Mouse (Mus musculus): ENCODE results near the gene Ip6k2.

Ip6k2 gene

DNA sequence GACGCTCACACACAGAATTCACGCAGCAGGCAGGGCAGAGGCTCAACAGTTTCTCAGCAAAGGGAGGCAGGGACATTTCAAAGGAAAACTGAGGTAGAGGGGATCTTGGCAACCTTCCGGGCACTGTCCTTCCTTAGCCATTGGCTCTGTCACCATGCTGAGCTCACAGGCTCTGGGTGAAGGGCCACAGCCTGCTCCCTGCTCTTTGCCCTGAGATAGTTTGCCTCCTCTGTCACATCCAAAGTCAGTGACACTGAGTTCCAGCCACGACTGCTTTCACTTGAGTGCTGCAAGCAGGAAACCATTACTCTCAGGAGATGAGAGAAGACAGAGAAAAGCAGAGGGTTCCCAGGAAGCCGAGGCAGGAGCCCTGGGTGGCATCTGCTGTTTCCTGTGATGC lies 36.5 kb downstream of the Ip6k2 start:
- no peak for DNase-seq (ENCODE audit: low read depth, low spot score)

DNA sequence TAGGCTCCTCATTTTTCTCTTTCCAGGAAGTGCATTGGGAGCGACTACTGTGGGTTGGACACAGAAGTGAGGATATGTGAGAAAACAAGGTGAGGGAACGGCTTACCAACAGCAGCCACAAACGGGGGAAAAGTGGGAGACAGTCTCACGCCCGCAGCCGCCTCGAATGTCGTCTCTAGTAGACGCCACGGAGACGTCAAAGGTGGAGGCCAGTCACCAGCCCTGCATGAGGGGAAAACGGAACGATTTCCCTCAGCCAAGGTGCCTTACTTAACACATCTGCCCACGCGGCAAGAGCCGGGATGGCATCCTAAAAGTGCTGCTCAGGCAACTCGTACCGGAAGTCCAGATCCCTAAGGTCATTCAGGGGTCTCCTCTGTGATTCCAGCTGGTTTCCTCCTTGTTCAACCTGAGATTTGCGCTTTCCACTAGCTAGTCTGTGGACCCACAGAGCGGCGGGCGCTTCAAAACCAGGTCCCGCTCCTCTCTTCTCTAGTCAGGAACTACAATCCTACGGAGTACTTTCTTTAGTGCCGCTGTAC lies 40.6 kb downstream of the Ip6k2 start:
- DNase-seq (ENCODE audit: low read depth, low spot score): peak; percentile 76

DNA sequence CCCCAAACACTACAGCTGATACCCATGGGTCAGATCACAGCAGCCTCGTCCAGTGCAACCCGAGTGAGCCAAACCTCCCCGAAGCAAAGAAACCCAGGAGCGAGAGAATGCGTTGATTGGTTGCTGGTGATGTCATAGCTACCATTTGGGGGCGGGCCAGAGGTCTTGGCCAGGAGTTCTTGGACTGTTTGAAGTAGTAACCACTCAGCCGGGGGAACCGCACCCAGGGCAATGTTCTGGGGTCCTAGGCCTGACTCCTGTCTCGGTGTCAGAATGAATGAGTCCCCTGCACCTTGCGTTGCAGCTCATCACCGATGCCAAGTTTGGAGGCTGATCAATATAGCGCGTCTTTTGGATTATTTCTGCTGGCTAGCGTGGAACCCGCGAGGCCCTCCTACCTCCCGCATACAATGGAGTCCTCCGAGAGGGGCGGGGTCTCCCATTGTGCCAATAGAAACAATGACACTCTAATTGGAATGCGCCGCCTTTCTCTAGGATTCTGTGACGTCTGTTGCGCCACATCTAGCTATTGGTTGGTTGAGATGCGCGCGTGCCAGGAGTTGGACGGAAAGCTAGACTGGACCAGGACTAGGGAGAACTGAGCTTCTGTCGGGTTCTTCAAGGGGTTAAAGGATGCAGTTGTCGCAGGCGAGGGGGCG lies 41.3 kb downstream of the Ip6k2 start:
- DNase-seq (ENCODE audit: low read depth, low spot score): peak; percentile 98

DNA sequence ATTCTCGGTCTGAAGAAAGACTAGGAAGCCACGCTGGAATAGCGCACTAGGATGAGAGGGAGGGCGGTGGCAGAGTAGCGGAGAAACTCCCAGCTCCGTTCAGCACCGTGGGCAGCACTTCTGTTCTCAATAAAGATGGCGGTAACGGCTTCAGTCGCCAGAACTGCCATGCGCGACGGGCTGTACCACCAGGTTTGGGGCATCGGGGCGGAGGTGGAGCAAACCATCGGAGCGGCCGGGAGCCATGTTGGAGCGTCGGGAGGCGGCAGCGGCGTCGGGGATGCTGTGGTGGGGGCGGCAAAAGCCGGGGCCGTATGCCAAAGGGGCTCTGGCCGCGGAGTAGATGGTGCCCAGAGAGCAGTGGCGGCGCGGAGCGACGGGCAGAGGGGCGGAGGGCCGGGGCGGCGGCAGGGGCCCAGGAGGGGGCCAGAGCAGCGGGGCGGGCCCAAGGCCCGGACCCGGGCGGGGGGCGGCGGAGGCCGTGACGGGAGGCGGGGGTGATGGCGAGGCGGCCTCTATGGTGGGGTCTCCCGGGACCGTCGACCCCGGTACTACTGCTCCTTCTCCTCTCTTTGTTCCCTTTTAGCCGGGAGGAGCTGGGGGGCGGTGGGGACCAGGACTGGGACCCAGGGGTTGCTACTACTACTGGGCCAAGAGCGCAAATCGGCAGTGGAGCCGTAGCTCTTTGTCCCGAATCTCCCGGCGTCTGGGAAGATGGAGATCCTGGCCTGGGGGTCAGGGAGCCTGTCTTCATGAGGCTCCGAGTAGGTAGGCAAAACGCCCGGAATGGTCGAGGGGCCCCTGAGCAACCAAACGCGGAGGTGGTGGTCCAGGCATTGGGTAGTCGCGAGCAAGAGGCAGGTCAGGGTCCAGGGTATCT lies 42.5 kb downstream of the Ip6k2 start, which contains the start of gene Celsr3:
Gene Celsr3 (plus strand): TSS at position 501 of the 880 bp plus-strand sequence.
- peak; percentile 97 for DNase-seq (ENCODE audit: low read depth, low spot score)

DNA sequence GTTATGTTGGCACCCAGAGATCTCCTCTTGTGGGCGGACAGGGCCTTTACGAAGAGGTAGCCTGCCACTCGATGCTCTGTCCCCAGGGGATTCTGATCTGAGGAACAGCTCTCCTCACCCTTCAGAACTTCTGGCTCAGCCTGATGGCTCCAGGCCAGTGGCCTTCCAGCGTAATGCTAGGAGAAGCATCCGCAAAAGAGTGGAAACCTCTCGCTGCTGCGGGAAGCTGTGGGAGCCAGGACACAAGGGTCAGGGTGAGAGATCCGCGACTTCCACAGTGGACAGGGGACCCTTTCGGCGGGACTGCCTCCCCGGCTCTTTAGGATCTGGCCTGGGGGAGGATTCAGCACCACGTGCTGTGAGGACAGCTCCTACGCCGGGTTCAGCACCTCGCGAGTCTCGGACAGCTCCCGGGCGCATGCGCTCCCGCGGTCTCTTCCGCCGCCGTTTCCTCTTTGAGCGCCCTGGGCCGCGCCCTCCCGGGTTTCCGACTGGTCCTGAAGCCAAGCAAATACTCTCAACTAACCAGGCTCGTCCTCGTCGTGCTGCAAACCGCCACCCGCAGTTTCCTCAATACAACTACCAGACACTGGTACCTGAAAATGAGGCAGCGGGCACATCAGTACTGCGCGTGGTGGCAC lies 43.2 kb downstream of the Ip6k2 start:
- peak; percentile 69 for DNase-seq (ENCODE audit: low read depth, low spot score)

DNA sequence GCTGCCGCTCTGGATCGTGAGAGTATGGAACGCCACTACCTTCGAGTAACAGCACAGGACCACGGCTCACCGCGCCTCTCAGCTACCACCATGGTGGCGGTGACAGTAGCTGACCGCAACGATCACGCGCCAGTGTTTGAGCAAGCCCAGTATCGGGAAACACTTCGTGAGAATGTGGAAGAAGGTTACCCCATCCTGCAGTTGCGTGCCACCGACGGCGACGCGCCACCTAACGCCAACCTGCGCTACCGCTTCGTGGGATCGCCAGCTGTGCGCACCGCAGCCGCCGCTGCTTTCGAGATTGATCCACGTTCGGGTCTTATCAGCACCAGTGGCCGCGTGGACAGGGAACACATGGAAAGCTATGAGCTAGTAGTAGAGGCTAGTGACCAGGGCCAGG lies 43.9 kb downstream of the Ip6k2 start:
- DNase-seq (ENCODE audit: low read depth, low spot score): peak; percentile 36

DNA sequence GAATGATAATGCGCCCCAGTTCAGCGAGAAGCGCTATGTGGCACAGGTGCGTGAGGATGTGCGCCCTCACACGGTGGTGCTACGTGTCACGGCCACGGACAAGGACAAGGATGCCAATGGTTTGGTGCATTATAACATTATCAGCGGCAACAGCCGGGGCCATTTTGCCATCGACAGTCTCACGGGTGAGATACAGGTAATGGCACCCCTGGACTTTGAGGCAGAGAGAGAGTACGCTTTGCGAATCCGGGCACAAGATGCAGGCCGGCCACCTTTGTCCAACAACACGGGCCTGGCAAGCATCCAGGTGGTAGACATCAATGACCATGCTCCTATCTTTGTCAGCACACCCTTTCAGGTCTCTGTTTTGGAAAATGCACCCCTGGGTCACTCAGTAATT lies 44.3 kb downstream of the Ip6k2 start:
- DNase-seq (ENCODE audit: low read depth, low spot score): peak; percentile 41

DNA sequence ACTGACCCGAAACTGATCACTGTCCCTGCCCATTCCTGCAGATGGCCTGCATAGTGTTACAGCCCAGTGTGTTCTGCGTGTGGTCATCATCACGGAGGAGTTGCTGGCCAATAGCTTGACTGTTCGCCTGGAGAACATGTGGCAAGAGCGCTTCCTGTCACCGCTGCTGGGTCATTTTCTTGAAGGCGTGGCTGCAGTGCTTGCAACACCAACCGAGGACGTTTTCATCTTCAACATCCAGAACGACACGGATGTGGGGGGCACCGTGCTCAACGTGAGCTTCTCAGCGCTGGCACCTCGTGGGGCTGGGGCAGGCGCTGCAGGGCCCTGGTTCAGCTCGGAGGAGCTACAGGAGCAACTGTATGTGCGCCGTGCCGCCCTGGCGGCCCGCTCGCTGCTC lies 48.0 kb downstream of the Ip6k2 start:
- no peak for DNase-seq (ENCODE audit: low read depth, low spot score)

DNA sequence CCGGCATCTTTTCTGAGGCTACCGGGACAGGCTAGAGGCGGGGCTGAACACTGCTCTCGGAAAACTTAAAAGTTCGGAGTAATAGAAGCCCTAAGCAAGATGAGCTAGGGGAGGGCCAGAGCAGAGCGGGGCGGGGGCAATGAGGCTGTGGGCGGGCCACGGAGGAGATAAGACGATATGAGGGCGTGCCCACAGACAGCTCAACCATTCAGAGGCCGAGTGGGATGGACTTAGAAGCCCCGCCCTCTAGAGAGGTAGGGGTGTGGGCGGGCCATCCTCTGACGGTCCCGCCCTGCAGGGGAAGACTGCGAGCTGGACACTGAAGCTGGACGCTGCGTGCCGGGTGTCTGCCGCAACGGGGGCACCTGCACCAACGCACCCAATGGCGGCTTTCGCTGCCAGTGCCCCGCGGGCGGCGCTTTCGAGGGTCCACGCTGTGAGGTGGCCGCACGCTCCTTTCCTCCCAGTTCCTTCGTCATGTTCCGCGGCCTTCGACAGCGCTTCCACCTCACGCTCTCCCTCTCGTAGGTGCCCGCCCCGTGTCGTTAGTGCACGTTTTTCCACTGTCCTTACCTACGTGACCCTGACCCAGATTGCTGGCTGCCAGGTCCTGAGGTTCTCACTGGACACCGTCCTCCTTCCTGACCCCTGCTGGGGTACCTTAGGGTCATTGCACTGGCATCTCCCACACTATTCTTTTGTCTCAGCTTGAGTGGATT lies 49.0 kb downstream of the Ip6k2 start:
- peak; percentile 97 for DNase-seq (ENCODE audit: low read depth, low spot score)

DNA sequence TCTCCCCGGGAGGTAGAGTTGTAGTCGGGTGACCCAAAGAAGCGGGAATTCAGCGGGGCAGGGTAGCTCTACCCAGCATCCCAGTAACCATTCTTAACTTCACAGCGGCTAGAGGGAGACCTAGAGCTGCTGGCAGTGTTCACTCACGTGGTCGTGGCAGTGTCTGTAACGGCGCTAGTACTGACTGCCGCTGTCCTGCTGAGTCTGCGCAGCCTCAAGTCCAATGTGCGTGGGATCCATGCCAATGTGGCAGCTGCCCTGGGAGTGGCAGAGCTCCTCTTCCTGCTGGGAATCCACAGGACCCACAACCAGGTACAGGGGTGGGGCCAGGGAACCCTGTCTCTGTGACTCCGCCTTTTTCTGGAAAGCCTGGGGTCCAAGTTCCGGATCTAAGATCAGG lies 59.4 kb downstream of the Ip6k2 start:
- DNase-seq (ENCODE audit: low read depth, low spot score): peak; percentile 78

DNA sequence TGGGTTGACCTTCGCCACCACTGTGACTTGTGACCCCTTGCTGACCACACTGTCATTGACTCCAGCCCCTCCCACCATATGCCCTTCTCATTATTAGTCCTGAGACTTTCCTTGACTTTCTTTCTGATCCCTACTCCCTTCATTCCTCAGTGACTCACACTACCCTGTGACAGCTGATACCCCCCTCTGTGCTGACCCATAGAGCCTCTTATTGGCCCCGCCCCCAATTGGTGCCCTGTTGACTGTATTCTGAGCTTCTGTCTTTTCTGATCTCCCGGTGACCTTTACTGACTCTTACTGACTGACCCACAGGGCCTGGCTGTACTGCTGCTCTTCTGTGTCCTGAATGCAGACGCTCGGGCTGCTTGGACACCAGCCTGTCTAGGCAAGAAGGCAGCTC lies 61.8 kb downstream of the Ip6k2 start:
- no peak for DNase-seq (ENCODE audit: low read depth, low spot score)

DNA sequence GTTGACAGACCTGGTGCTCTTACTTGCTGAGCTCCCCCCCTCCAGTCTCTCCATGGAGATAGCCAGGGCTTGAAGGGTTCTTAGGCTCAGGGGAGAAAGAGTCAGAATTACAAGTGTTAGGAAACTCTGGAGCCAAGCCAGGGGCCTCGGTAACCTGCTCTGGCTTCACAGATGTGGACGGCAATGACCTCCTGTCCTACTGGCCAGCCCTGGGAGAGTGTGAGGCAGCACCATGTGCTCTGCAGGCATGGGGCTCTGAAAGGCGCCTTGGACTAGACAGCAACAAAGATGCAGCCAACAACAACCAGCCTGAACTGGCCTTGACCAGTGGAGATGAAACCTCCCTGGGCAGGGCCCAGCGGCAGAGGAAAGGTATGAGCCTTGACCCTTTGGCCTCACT lies 63.8 kb downstream of the Ip6k2 start:
- DNase-seq (ENCODE audit: low read depth, low spot score): peak; percentile 48

DNA sequence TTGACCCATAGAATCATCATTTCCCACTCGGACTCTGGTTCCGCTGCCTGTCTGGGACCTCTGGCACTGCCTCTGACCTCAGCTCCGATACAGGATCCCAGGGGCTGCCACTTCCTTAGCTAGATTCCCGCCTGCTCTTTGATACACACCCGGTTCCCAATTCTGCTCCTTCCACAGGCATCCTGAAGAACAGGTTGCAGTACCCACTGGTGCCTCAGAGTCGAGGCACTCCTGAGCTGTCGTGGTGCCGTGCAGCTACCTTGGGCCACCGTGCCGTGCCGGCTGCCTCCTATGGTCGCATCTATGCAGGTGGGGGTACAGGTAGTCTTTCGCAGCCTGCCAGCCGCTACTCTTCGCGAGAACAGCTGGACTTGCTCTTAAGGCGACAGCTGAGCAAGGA lies 64.8 kb downstream of the Ip6k2 start:
- peak; percentile 65 for DNase-seq (ENCODE audit: low read depth, low spot score)

DNA sequence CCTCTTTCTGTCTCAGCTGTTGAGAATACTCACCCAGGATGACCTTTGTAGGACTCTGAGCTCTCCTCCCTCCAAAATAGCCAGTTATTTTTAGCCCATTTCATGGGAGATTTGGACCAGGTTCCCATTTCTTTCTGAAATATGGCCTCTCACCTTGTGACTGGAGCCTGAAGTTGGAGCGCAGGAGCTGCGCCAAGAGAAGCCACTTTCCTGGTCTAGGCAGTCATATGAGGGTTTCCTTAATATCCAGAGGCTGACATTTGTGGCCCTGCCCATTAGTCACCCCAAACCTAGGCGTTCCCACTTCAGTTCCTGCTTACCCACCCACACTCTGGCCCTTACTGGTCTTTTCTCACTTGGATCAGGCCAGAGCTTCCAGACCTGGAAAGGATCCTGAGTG lies 69.4 kb downstream of the Ip6k2 start, which contains the start of gene Slc26a6:
Gene Slc26a6 (plus strand): TSS at position 308 of the 400 bp plus-strand sequence.
- DNase-seq (ENCODE audit: low read depth, low spot score): no peak

DNA sequence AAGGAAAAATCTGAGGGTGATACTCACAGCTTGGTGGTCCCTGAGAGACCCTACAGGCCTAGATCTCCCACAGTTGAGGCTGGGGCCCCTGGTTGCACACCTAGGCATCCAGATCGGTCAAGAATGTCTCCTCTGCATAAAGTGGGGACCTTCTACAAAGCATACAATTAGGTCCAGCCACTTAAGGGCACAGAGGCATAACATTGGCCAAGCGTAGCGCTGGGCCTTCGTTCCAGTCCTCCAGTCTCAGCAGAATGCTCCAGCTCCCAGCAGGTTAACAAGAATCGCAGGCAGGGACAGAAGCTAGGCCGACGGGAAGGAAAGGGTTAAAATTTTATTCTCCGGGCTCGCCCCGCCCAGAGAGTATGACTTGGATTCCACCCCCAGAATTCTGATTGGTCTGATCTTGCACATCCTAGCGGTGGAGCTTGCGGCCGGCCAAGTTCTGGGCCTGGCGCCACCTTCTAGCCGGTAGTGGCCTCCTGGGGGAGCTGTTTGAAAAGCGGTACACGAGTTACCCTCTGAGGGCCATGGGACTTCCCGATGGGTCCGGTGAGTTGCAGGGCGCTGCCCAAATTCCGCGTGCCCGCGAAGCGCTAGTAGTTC lies 70.1 kb downstream of the Ip6k2 start:
- peak; percentile 96 for DNase-seq (ENCODE audit: low read depth, low spot score)

DNA sequence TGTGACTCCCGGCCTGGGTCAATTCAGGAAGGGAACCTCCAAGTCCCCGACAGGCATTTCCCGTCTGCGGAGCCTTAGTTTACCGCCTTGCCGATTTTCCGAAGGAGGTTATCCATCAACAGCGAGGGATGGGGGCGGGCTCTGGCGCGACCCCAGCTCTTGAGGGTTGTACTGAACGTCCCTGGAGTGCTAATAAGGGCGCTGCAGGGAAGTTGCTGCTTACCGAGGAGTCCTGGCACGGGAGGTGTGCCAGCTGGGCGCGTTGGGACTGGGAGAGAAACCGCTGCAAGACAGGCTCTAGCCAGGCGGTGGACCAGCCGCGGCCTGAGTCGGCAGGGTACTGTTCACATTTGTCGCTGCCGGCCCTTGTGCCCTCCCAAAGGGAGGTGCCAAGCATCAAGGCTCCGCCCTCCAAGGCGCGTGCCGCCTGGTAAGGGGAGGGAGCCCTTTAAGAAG lies 70.7 kb downstream of the Ip6k2 start:
- DNase-seq (ENCODE audit: low read depth, low spot score): peak; percentile 92

DNA sequence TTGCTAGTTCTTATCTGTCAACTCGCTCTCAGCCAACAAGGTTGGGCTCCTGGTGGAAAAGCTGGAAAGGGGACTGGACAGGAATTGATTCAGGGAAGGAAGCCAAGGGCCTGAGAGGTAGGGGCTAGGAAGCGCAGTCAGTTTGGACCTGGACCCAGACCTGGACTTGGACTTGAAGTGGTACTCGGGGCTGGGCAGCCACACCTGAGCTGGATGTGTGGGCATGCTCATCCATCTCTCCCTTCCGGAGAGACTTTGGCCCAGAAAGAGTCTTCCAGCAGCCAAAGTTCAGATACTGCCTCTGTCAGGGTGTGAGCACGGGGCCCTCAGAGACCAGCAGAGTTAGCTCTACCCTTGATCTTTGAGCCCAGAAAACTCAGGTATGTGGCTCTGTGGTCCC lies 71.7 kb downstream of the Ip6k2 start:
- DNase-seq (ENCODE audit: low read depth, low spot score): no peak
